Mouse (Mus musculus) layer of hippocampus, adult 18-20 months (tissue): ENCODE results near the gene Snrpn. TPM values are rescaled to one million over a fixed set of nuclear protein-coding genes. Genes with fewer than 3 reads are reported as not detected.

Experiments
- total RNA-seq, 2 experiments: library from RNA; stranded (reverse); gene quantifications; 2 replicates each; pipeline ENCODE4 v1.2.3; 2021

Snrpn gene
- total RNA-seq, 2 experiments from 2014 or later = 817 to 838 TPM

Other genes starting within 250 kb of the Snrpn start
- gene Snurf, start 135.2 kb downstream of the Snrpn start, total RNA-seq = 1,000 to 10,000 TPM; 2,266 to 2,412 TPM
- 10 to 100 TPM; 55.2 to 58.0 TPM for gene Gm38393, start 135.2 kb downstream of the Snrpn start, total RNA-seq